Mouse (Mus musculus) limb, embryonic 15.5 days (tissue): ENCODE data around the gene Rcn1. TPM values are rescaled to one million over a fixed set of nuclear protein-coding genes. Genes with fewer than 3 reads are reported as not detected.

Source experiments
- polyA plus RNA-seq: library from polyadenylated mRNA; unstranded; fragments of >200 nt; fragmentation: Nextera tagmentation; extraction: Ambion mirVana; gene quantifications from 2 replicates; pipeline ENCODE4 v1.2.1, GENCODE M21; 2015

Rcn1 gene
- polyA plus RNA-seq, 1 experiment from 2014 or later: 296 TPM

Other genes starting within 250 kb of the Rcn1 start
- 0.29 and 0.42 TPM in 2 replicates for gene Them7, start 175.0 kb downstream of the Rcn1 start, polyA plus RNA-seq